Mouse (Mus musculus) heart, embryonic 14.5 days (tissue): ENCODE results near the gene Grik4. TPM values are rescaled to one million over a fixed set of nuclear protein-coding genes. Genes with fewer than 3 reads are reported as not detected.

Experiments
- ATAC-seq: fragments of 200-750 bp; cut with Nextera tagmentation; 2 replicates; pipeline ENCODE4 v1.8.0; 2017; ENCODE audit warnings: low read depth, moderate TSS enrichment; ENCODE audit not compliant: insufficient number of reproducible peaks, insufficient read depth, low FRiP score
- H3K27ac ChIP-seq, 2 experiments: fragments of 200-500 bp in 1 of 2; fragments of 300-500 bp in 1 of 2; sonication (generic) in 1 of 2; replicated peaks in 1 of 2; 2 replicates each; pipeline ENCODE4 v1.5.1; 2012 to 2014; ENCODE audit warnings: low read depth in 2 of 2, low read length in 2 of 2, control low read depth in 1 of 2, mild to moderate bottlenecking in 1 of 2, mixed read lengths in 1 of 2; ENCODE audit not compliant: control insufficient read depth in 1 of 2, insufficient read depth in 1 of 2
- H3K27me3 ChIP-seq: fragments of 300-500 bp; sonication (generic); 2 replicates; pipeline ENCODE4 v1.6.1; 2014; ENCODE audit warnings: mild to moderate bottlenecking, low read length, control low read depth; ENCODE audit not compliant: control insufficient read depth, insufficient read depth
- H3K36me3 ChIP-seq: fragments of 300-500 bp; sonication (generic); 2 replicates; pipeline ENCODE4 v1.6.1; 2014; ENCODE audit warnings: mild to moderate bottlenecking, control low read depth, low read length, mixed read lengths; ENCODE audit not compliant: control insufficient read depth, insufficient read depth
- H3K4me1 ChIP-seq, 2 experiments: fragments of 200-500 bp in 1 of 2; fragments of 300-500 bp in 1 of 2; sonication (generic) in 1 of 2; 2 replicates each; pipeline ENCODE4 v1.6.1; 2012 to 2014; ENCODE audit warnings: low read length in 2 of 2, control low read depth in 1 of 2, mixed read lengths in 1 of 2; ENCODE audit not compliant: control insufficient read depth in 2 of 2, insufficient read depth in 2 of 2
- H3K4me2 ChIP-seq: fragments of 300-500 bp; sonication (generic); 2 replicates; pipeline ENCODE4 v1.6.1; 2014; ENCODE audit warnings: mild to moderate bottlenecking, low read length
- H3K4me3 ChIP-seq, 2 experiments: fragments of 200-500 bp in 1 of 2; fragments of 300-500 bp in 1 of 2; sonication (generic) in 1 of 2; 2 replicates each; pipeline ENCODE4 v1.5.1; 2012 to 2014; ENCODE audit warnings: low read length in 2 of 2, mild to moderate bottlenecking in 2 of 2, control low read depth in 1 of 2, low read depth in 1 of 2, moderate library complexity in 1 of 2; ENCODE audit not compliant: control insufficient read depth in 1 of 2, insufficient read depth in 1 of 2
- H3K9ac ChIP-seq: fragments of 300-500 bp; sonication (generic); 2 replicates; pipeline ENCODE4 v1.6.1; 2014; ENCODE audit warnings: mild to moderate bottlenecking, low read length
- H3K9me3 ChIP-seq: fragments of 300-500 bp; sonication (generic); 2 replicates; pipeline ENCODE4 v1.6.1; 2016; ENCODE audit warnings: low read length, control low read depth; ENCODE audit not compliant: control insufficient read depth
- WGBS: fragments of 180-500 bp; shearing (Covaris S2); extraction: QIAGEN DNeasy Blood & Tissue Kit; methylation state at CpG from one replicate; pipeline ENCODE4 v1.1.7; 2014; 5-methylcytosine and 5-hydroxymethylcytosine counted together
- polyA plus RNA-seq: library from polyadenylated mRNA; unstranded; fragments of >200 nt; fragmentation: Nextera tagmentation; extraction: Ambion mirVana; gene quantifications from 2 replicates; pipeline ENCODE4 v1.2.1, GENCODE M21; 2014

Gene Grik4
- polyA plus RNA-seq, 1 experiment from 2014 or later: 0.09 TPM

GRCm38 (mm10) chr9:42491780-42492179 lies 452.5 kb downstream of the Grik4 start:
- WGBS: 78% methylated on average over 9 of the region's 9 CpGs
- no peak overlapping the region for H3K27ac ChIP-seq
- no peaks in the 10 kb centered on the region for H3K4me1 ChIP-seq
- no peaks in the 10 kb centered on the region for H3K27me3 ChIP-seq
- no peak for ATAC-seq
- no peak overlapping the region for H3K4me3 ChIP-seq
- H3K36me3 ChIP-seq: no peaks in the 10 kb centered on the region
- H3K9me3 ChIP-seq: 0 out of 2 replicates have a peak, but pooled peaks cover 6% of the 10 kb centered on the region
- H3K9ac ChIP-seq: no peak overlapping the region
- H3K4me2 ChIP-seq: no peak overlapping the region

- H3K9me3 ChIP-seq: no peaks in the 10 kb centered on the region
- H3K4me3 ChIP-seq: no peak overlapping the region
- no peak overlapping the region for H3K4me2 ChIP-seq
- H3K9ac ChIP-seq: no peak overlapping the region
- no peak for ATAC-seq
- H3K27ac ChIP-seq: no peak overlapping the region
- H3K4me1 ChIP-seq: no peaks in the 10 kb centered on the region
- 82% methylated on average over 16 of the region's 16 CpGs for WGBS
- H3K27me3 ChIP-seq: no peaks in the 10 kb centered on the region
- no peaks in the 10 kb centered on the region for H3K36me3 ChIP-seq
Observed at GRCm38 (mm10) chr9:42490589-42491382, 453.5 kb downstream of the Grik4 start.

GRCm38 (mm10) chr9:42488071-42488470 lies 456.2 kb downstream of the Grik4 start:
- H3K27ac ChIP-seq: no peak overlapping the region
- no peaks in the 10 kb centered on the region for H3K36me3 ChIP-seq
- H3K9me3 ChIP-seq: no peaks in the 10 kb centered on the region
- H3K27me3 ChIP-seq: no peaks in the 10 kb centered on the region
- no peak for ATAC-seq
- no peak overlapping the region for H3K4me2 ChIP-seq
- no peaks in the 10 kb centered on the region for H3K4me1 ChIP-seq
- no peak overlapping the region for H3K4me3 ChIP-seq
- H3K9ac ChIP-seq: no peak overlapping the region
- WGBS: 86% methylated on average over 1 of the region's 1 CpGs

DNA sequence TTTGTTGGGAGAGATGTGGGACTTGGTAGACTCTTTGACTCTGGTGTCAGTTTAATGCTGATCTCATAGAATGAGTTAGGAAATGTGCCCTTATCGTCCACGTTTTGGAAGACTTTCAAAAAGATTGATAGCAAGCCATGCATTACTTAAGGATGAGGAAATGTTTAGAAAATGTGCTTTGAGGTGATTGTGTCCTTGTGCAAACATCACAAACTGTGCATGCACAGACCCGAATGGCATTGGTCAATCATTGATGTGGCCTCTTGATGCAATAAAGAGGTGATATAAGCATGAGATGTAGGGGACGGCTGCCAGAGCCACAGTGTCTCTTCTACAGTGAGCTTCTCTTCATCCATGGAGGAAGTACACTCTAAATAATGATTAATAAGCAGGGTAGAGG lies 457.4 kb downstream of the Grik4 start:
- H3K27ac ChIP-seq: no peak overlapping the region
- no peak overlapping the region for H3K4me3 ChIP-seq
- 47% methylated on average over 4 of the region's 4 CpGs for WGBS
- H3K27me3 ChIP-seq: no peaks in the 10 kb centered on the region
- ATAC-seq: no peak
- no peaks in the 10 kb centered on the region for H3K4me1 ChIP-seq
- H3K9ac ChIP-seq: no peak overlapping the region
- no peaks in the 10 kb centered on the region for H3K9me3 ChIP-seq
- no peak overlapping the region for H3K4me2 ChIP-seq
- H3K36me3 ChIP-seq: no peaks in the 10 kb centered on the region

DNA sequence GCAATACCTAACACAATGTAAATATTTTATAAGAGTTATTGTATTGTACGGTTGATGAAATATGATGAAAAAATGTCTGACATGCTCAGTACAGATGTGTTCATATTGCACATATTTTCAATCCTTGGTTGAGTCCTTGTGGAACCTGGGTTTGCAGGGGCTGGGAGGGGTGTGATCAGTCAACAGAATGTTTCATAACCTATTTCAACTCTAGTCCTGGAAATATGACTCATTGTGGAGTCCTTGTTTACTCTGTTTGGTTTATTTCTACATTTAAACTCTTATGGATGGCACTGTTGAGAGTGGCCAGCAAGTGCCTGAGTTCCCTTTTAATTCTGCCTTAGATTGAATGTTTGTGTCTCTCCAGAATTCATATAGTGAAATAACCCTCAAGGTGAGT lies 459.6 kb downstream of the Grik4 start:
- no peaks in the 10 kb centered on the region for H3K27me3 ChIP-seq
- ATAC-seq: no peak
- WGBS: 89% methylated on average over 1 of the region's 1 CpGs
- H3K4me3 ChIP-seq: no peak overlapping the region
- no peak overlapping the region for H3K27ac ChIP-seq
- no peaks in the 10 kb centered on the region for H3K36me3 ChIP-seq
- no peak overlapping the region for H3K4me2 ChIP-seq
- no peaks in the 10 kb centered on the region for H3K4me1 ChIP-seq
- no peaks in the 10 kb centered on the region for H3K9me3 ChIP-seq
- H3K9ac ChIP-seq: no peak overlapping the region

DNA sequence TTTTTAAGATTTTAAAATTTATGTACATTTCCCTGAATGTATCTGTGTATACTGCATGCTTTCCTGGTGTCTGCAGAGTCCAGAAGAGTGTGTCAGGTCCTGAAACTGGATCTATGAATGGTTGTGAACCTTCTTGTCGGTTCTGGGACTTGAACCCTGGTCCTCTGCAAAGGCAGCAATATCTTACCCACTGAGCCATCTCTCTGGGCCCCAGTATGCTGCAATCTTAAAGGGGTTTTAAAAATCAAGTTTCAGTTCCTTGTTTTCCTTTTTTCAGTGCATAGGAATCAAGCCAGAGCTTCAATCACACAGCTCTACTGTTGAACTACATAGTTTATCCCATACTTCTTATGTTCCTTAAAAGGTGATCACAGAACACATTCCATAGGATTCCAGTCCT lies 461.3 kb downstream of the Grik4 start:
- Histone ChIP-seq H3K36me3 (no peaks in the 10 kb centered on the region), H3K4me2 (no peak overlapping the region), H3K9me3 (no peaks in the 10 kb centered on the region), H3K9ac (no peak overlapping the region), H3K4me1 (no peaks in the 10 kb centered on the region), H3K4me3 (no peak overlapping the region), H3K27me3 (no peaks in the 10 kb centered on the region), H3K27ac (no peak overlapping the region)
- 75% methylated on average over 1 of the region's 1 CpGs for WGBS
- ATAC-seq: no peak

DNA sequence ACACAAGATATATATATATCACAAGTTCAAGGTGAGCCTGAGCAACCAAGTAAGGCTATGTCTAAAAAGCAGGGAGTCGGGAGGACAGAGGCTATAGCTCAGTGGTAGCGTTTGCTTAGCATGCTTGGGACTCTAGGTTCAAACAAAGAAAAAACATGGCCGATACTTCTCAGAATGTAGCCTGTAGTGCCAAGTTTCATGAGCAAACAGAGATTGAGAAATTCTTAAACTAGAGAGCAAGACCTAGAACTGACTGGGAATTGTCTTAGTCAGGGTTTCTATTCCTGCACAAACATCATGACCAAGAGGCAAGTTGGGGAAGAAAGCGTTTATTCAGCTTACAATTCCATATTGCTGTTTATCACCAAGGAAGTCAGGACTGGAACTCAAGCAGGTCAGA lies 468.1 kb downstream of the Grik4 start:
- 78% methylated on average over 4 of the region's 4 CpGs for WGBS
- H3K36me3 ChIP-seq: no peaks in the 10 kb centered on the region
- no peak for ATAC-seq

GRCm38 (mm10) chr9:42474244-42474643 lies 470.0 kb downstream of the Grik4 start:
- no peak overlapping the region for H3K4me2 ChIP-seq
- H3K27me3 ChIP-seq: peaks cover 35% of the 10 kb centered on the region
- H3K4me1 ChIP-seq: peaks cover 5 to 9% of the 10 kb centered on the region in 2 experiments; a peak in 3 of 4 replicates
- no peak for ATAC-seq
- WGBS: 49% methylated on average over 8 of the region's 8 CpGs
- no peaks in the 10 kb centered on the region for H3K9me3 ChIP-seq
- no peak overlapping the region for H3K4me3 ChIP-seq
- no peak overlapping the region for H3K9ac ChIP-seq
- no peaks in the 10 kb centered on the region for H3K36me3 ChIP-seq
- no peak overlapping the region for H3K27ac ChIP-seq

More for the DNA sequence above, 468.1 kb downstream of the Grik4 start:
- no peaks in the 10 kb centered on the region for H3K9me3 ChIP-seq
- H3K27me3 ChIP-seq: peaks cover 30% of the 10 kb centered on the region
- peaks cover 5 to 6% of the 10 kb centered on the region in 2 experiments; a peak in 3 of 4 replicates for H3K4me1 ChIP-seq
- no peak overlapping the region for H3K9ac ChIP-seq
- no peak overlapping the region for H3K4me2 ChIP-seq
- H3K4me3 ChIP-seq: no peak overlapping the region
- no peak overlapping the region for H3K27ac ChIP-seq
